Mouse (Mus musculus) CH12.LX (cell line): ENCODE measurements around the gene Nthl1. TPM values are rescaled to one million over a fixed set of nuclear protein-coding genes. Genes with fewer than 3 reads are reported as not detected.

Experiments
- DNase-seq: peaks from one replicate; pipeline ENCODE4 v3.0.0-alpha.2; 2013; ENCODE audit errors: extremely low read depth
- H3K27ac ChIP-seq: 2 replicates; pipeline ENCODE4 v1.5.1; 2012; ENCODE audit warnings: low read depth, mild to moderate bottlenecking, control low read depth, moderate library complexity; ENCODE audit not compliant: insufficient read depth
- H3K27me3 ChIP-seq: replicated peaks from 2 replicates; pipeline ENCODE3; 2012; ENCODE audit warnings: inconsistent platforms
- H3K36me3 ChIP-seq, 2 experiments: replicated peaks in 1 of 2; 2 replicates each; pipeline versions ENCODE3 to v1.6.1; 2012; ENCODE audit warnings: inconsistent platforms in 1 of 2, low read length in 1 of 2, mild to moderate bottlenecking in 1 of 2, mixed read lengths in 1 of 2, moderate library complexity in 1 of 2; ENCODE audit not compliant: control insufficient read depth in 1 of 2, insufficient read depth in 1 of 2
- H3K4me1 ChIP-seq, 2 experiments: 2 replicates each; pipeline ENCODE4 v1.6.1; 2012; ENCODE audit warnings: inconsistent platforms in 1 of 2, moderate library complexity in 1 of 2; ENCODE audit not compliant: insufficient read depth in 2 of 2, control insufficient read depth in 1 of 2
- H3K4me2 ChIP-seq: 2 replicates; pipeline ENCODE4 v1.6.1; 2012; ENCODE audit warnings: low read depth, mild to moderate bottlenecking, control low read depth; ENCODE audit not compliant: poor library complexity, insufficient read depth, severe bottlenecking
- H3K4me3 ChIP-seq, 3 experiments: fragments of 150-350 bp in 1 of 3; sonication (generic) in 1 of 3; replicated peaks in 1 of 3; 2 replicates each; pipeline versions ENCODE3 to v1.5.1; 2011 to 2012; ENCODE audit warnings: low read depth in 2 of 3, low read length in 2 of 3, mild to moderate bottlenecking in 2 of 3, moderate library complexity in 2 of 3, control low read depth in 1 of 3, improper control_type of control experiment in 1 of 3, inconsistent platforms in 1 of 3, mixed read lengths in 1 of 3; ENCODE audit not compliant: poor library complexity in 1 of 3
- H3K79me2 ChIP-seq: replicated peaks from 2 replicates; pipeline ENCODE4 v1.6.1; 2012; ENCODE audit warnings: mild to moderate bottlenecking, moderate library complexity; ENCODE audit not compliant: control insufficient read depth, poor library complexity, insufficient read depth, severe bottlenecking; ENCODE audit errors: extremely low read depth
- H3K9ac ChIP-seq: 2 replicates; pipeline ENCODE4 v1.6.1; 2012; ENCODE audit warnings: low read depth, mild to moderate bottlenecking, control low read depth, moderate library complexity; ENCODE audit not compliant: insufficient read depth
- H3K9me3 ChIP-seq: replicated peaks from 2 replicates; pipeline ENCODE3; 2012; ENCODE audit warnings: low read length, inconsistent platforms, mixed read lengths
- BHLHE40 ChIP-seq: IDR thresholded peaks from 2 replicates; pipeline ENCODE4 v1.6.1; 2011; ENCODE audit warnings: mild to moderate bottlenecking, low read depth, low read length, improper control_type of control experiment
- CHD1 ChIP-seq: IDR thresholded peaks from 2 replicates; pipeline ENCODE4 v1.6.1; 2012; ENCODE audit warnings: low read depth, low read length, improper control_type of control experiment, inconsistent platforms
- CHD2 ChIP-seq: IDR thresholded peaks from 2 replicates; pipeline ENCODE4 v1.6.1; 2011; ENCODE audit warnings: low read length, improper control_type of control experiment
- CTCF ChIP-seq, 2 experiments: IDR thresholded peaks in 1 of 2; conservative IDR thresholded peaks in 1 of 2; 2 replicates each; pipeline ENCODE4 v1.5.1; 2011 to 2012; ENCODE audit warnings: low read depth in 2 of 2, low read length in 2 of 2, improper control_type of control experiment in 1 of 2, inconsistent platforms in 1 of 2, mild to moderate bottlenecking in 1 of 2, moderate library complexity in 1 of 2
- E2F4 ChIP-seq: IDR thresholded peaks from 2 replicates; pipeline ENCODE4 v1.6.1; 2011; ENCODE audit warnings: low read depth, low read length, improper control_type of control experiment; ENCODE audit not compliant: insufficient replicate concordance
- ELF1 ChIP-seq: IDR thresholded peaks from 2 replicates; pipeline ENCODE4 v1.6.1; 2014; ENCODE audit warnings: low read depth, mild to moderate bottlenecking, inconsistent platforms, low read length, improper control_type of control experiment
- ETS1 ChIP-seq: conservative IDR thresholded peaks from 2 replicates; pipeline ENCODE4 v1.6.1; 2012; ENCODE audit warnings: low read depth, mild to moderate bottlenecking, inconsistent platforms, low read length, improper control_type of control experiment, moderate library complexity
- GABPA ChIP-seq: IDR thresholded peaks from 2 replicates; pipeline ENCODE4 v1.6.1; 2012; ENCODE audit warnings: low read depth, low read length, improper control_type of control experiment, inconsistent platforms; ENCODE audit not compliant: insufficient replicate concordance
- HCFC1 ChIP-seq: IDR thresholded peaks from 2 replicates; pipeline ENCODE4 v1.6.1; 2012; ENCODE audit warnings: low read depth, mild to moderate bottlenecking, inconsistent platforms, low read length, improper control_type of control experiment
- IRF4 ChIP-seq: IDR thresholded peaks from 2 replicates; pipeline ENCODE4 v1.6.1; 2014; ENCODE audit warnings: low read depth, mild to moderate bottlenecking, inconsistent platforms, low read length, improper control_type of control experiment
- JUN ChIP-seq: IDR thresholded peaks from 2 replicates; pipeline ENCODE4 v1.6.1; 2011; ENCODE audit warnings: low read depth, mild to moderate bottlenecking, low read length, improper control_type of control experiment, moderate library complexity; ENCODE audit not compliant: insufficient read depth
- JUND ChIP-seq: conservative IDR thresholded peaks from 2 replicates; pipeline ENCODE4 v1.6.1; 2011; ENCODE audit warnings: low read depth, low read length, improper control_type of control experiment
- KAT2A ChIP-seq: IDR thresholded peaks from 2 replicates; pipeline ENCODE4 v1.6.1; 2012; ENCODE audit warnings: low read length, improper control_type of control experiment, inconsistent platforms; ENCODE audit not compliant: insufficient replicate concordance
- MAFK ChIP-seq: IDR thresholded peaks from 2 replicates; pipeline ENCODE4 v1.6.1; 2011; ENCODE audit warnings: low read length, improper control_type of control experiment; ENCODE audit not compliant: insufficient replicate concordance
- MAX ChIP-seq: IDR thresholded peaks from 2 replicates; pipeline ENCODE4 v1.6.1; 2011; ENCODE audit warnings: low read length, improper control_type of control experiment
- MAZ ChIP-seq: IDR thresholded peaks from 2 replicates; pipeline ENCODE4 v1.6.1; 2012; ENCODE audit warnings: low read depth, mild to moderate bottlenecking, inconsistent platforms, low read length, improper control_type of control experiment, moderate library complexity
- MEF2A ChIP-seq: IDR thresholded peaks from 2 replicates; pipeline ENCODE4 v1.6.1; 2014; ENCODE audit warnings: low read depth, mild to moderate bottlenecking, inconsistent platforms, low read length, improper control_type of control experiment, borderline replicate concordance
- MXI1 ChIP-seq: IDR thresholded peaks from 2 replicates; pipeline ENCODE4 v1.6.1; 2011; ENCODE audit warnings: mild to moderate bottlenecking, low read depth, low read length, improper control_type of control experiment
- MYC ChIP-seq: IDR thresholded peaks from 2 replicates; pipeline ENCODE4 v1.6.1; 2011; ENCODE audit warnings: low read depth, mild to moderate bottlenecking, improper control_type of control experiment, low read length
- NELFE ChIP-seq: IDR thresholded peaks from 2 replicates; pipeline ENCODE4 v1.6.1; 2011; ENCODE audit warnings: low read depth, low read length, improper control_type of control experiment
- NRF1 ChIP-seq: IDR thresholded peaks from 2 replicates; pipeline ENCODE4 v1.6.1; 2014; ENCODE audit warnings: low read depth, mild to moderate bottlenecking, inconsistent platforms, low read length, improper control_type of control experiment, moderate library complexity
- PAX5 ChIP-seq: IDR thresholded peaks from 2 replicates; pipeline ENCODE4 v1.6.1; 2012; ENCODE audit warnings: low read length, inconsistent platforms, mixed read lengths
- POLR2A ChIP-seq: IDR thresholded peaks from 2 replicates; pipeline ENCODE4 v1.6.1; 2011; ENCODE audit warnings: low read depth, mild to moderate bottlenecking, improper control_type of control experiment, low read length
- POLR2AphosphoS2 ChIP-seq: IDR thresholded peaks from 2 replicates; pipeline ENCODE4 v1.6.1; 2011; ENCODE audit warnings: low read depth, low read length, improper control_type of control experiment
- RAD21 ChIP-seq: IDR thresholded peaks from 2 replicates; pipeline ENCODE4 v1.6.1; 2011; ENCODE audit warnings: low read depth, mild to moderate bottlenecking, low read length, improper control_type of control experiment, moderate library complexity
- RCOR1 ChIP-seq: conservative IDR thresholded peaks from 2 replicates; pipeline ENCODE4 v1.6.1; 2012; ENCODE audit warnings: low read depth, mild to moderate bottlenecking, inconsistent platforms, low read length, improper control_type of control experiment
- SIN3A ChIP-seq: IDR thresholded peaks from 2 replicates; pipeline ENCODE4 v1.6.1; 2012; ENCODE audit warnings: low read length, improper control_type of control experiment, inconsistent platforms
- SMC3 ChIP-seq: IDR thresholded peaks from 2 replicates; pipeline ENCODE4 v1.6.1; 2011; ENCODE audit warnings: low read depth, low read length, improper control_type of control experiment
- TBP ChIP-seq: conservative IDR thresholded peaks from 2 replicates; pipeline ENCODE4 v1.6.1; 2011; ENCODE audit warnings: low read depth, low read length, improper control_type of control experiment
- TCF12 ChIP-seq: IDR thresholded peaks from 2 replicates; pipeline ENCODE4 v1.6.1; 2014; ENCODE audit warnings: low read depth, mild to moderate bottlenecking, inconsistent platforms, low read length, improper control_type of control experiment
- UBTF ChIP-seq: IDR thresholded peaks from 2 replicates; pipeline ENCODE4 v1.6.1; 2012; ENCODE audit warnings: low read depth, mild to moderate bottlenecking, inconsistent platforms, low read length, improper control_type of control experiment, moderate library complexity
- USF1 ChIP-seq: IDR thresholded peaks from 2 replicates; pipeline ENCODE4 v1.6.1; 2014; ENCODE audit warnings: low read depth, mild to moderate bottlenecking, inconsistent platforms, low read length, improper control_type of control experiment
- ZC3H11A ChIP-seq: IDR thresholded peaks from 2 replicates; pipeline ENCODE4 v1.6.1; 2012; ENCODE audit warnings: low read depth, mild to moderate bottlenecking, inconsistent platforms, low read length, improper control_type of control experiment
- ZKSCAN1 ChIP-seq: IDR thresholded peaks from 2 replicates; pipeline ENCODE4 v1.6.1; 2012; ENCODE audit warnings: low read depth, inconsistent platforms, low read length, improper control_type of control experiment, borderline replicate concordance
- dilution Hi-C: fragments of 300-500 bp; cut with MboI; formaldehyde crosslinking; loops from 2 replicates; pipeline ENCODE4 v1.14.3; 2020; ENCODE audit warnings: low sequenced_read_pairs; ENCODE audit not compliant: extremely low pct_unique_long_range_greater_than_20kb, extremely low pct_ligation_motif_present
- in situ Hi-C: fragments of 300-500 bp; cut with MboI; formaldehyde crosslinking; loops from 3 replicates; pipeline ENCODE4 v1.14.3; 2019; ENCODE audit warnings: low sequenced_read_pairs, low pct_ligation_motif_present, low pct_unique_long_range_greater_than_20kb, mixed read lengths
- polyA plus RNA-seq: library from polyadenylated mRNA; unstranded; fragments of >175 nt; gene quantifications from 2 replicates; pipeline ENCODE4 v1.2.1, GENCODE M21; 2012; ENCODE audit warnings: low read depth; ENCODE audit not compliant: insufficient read length
- total RNA-seq, 2 experiments: library from RNA; depleted of rRNA; stranded (reverse); fragments of 300-350 nt in 1 of 2; fragments of >200 nt in 1 of 2; gene quantifications; 2 replicates each; pipeline ENCODE4 v1.2.3; 2012 to 2014

Gene Nthl1
- total and polyA plus RNA-seq, 3 experiments, result 20.1 to 24.0 (median 20.4) TPM

- H3K9me3 ChIP-seq, result no peaks in the 10 kb centered on the region
- peak within 1 kb of the TSS; percentile 98 for H3K4me2 ChIP-seq
- H3K36me3 ChIP-seq, result peaks cover 9 to 16% of the 10 kb centered on the region in 2 experiments
- dilution Hi-C loops, result no loop called here
- peaks cover 46% of the 10 kb centered on the region for H3K79me2 ChIP-seq
- peak within 1 kb of the TSS; percentile 88 to 99 (median 99) for H3K4me3 ChIP-seq
- TF ChIP-seq GABPA (no peak; the same call in 1 of the 2 replicates), MAZ (peak; percentile 57; the same call in 1 of the 2 replicates), TCF12 (peak; percentile 90), JUND (no peak), NRF1 (peak; percentile 66), SIN3A (peak; percentile 83), RCOR1 (no peak), MXI1 (peak; percentile 76), ZKSCAN1 (no peak), SMC3 (no peak), BHLHE40 (0 out of 2 replicates have a peak, but pooled peaks have one; percentile 18), NELFE (no peak; the same call in 1 of the 2 replicates), POLR2AphosphoS2 (peak; percentile 84; the same call in 1 of the 2 replicates), MYC (no peak), IRF4 (peak; percentile 26), RAD21 (no peak), MAX (peak; percentile 67), JUN (no peak), UBTF (peak; percentile 78), USF1 (no peak), MAFK (no peak), POLR2A (peak; percentile 88; the same call in 1 of the 2 replicates), ETS1 (0 out of 2 replicates have a peak, but pooled peaks have one; percentile 14), PAX5 (no peak), KAT2A (peak; percentile 82; the same call in 1 of the 2 replicates), CHD2 (no peak), HCFC1 (peak; percentile 89), TBP (peak; percentile 84; the same call in 1 of the 2 replicates), CHD1 (no peak), MEF2A (peak; percentile 67; the same call in 1 of the 2 replicates), CTCF (conservative IDR thresholded peaks at IDR 0.05 in 1 of 2, IDR thresholded peaks at IDR 0.05 in 1 of 2; ENCODE audit: low read depth in 2 of 2, low read length in 2 of 2) (peak in 1 of 2 experiments; percentile 41; a peak in 1 of 4 replicates), E2F4 (no peak), ELF1 (peak; percentile 99), ZC3H11A (no peak)
- DNase-seq, result peak; percentile 91
- peak within 1 kb of the TSS; percentile 97 for H3K9ac ChIP-seq
- H3K4me1 ChIP-seq, result peaks cover 5 to 61% of the 10 kb centered on the region in 2 experiments; a peak in 2 of 4 replicates
- no peaks in the 10 kb centered on the region for H3K27me3 ChIP-seq
- in situ Hi-C loops, result loop anchor here (5.0 kb wide), 1 partner anchor 137 kb away; the partner anchor contains the start of gene Rab26
- peak within 1 kb of the TSS; percentile 79 for H3K27ac ChIP-seq
These were observed 37.2 kb downstream of the Nthl1 start, which contains the start of gene Zfp598 for GRCm38 (mm10) chr17:24669545-24670245. Gene Zfp598 (plus strand): TSS chr17:24669687.
